Mouse (Mus musculus): ENCODE results near the gene Nfrkb.

Gene Nfrkb

DNA sequence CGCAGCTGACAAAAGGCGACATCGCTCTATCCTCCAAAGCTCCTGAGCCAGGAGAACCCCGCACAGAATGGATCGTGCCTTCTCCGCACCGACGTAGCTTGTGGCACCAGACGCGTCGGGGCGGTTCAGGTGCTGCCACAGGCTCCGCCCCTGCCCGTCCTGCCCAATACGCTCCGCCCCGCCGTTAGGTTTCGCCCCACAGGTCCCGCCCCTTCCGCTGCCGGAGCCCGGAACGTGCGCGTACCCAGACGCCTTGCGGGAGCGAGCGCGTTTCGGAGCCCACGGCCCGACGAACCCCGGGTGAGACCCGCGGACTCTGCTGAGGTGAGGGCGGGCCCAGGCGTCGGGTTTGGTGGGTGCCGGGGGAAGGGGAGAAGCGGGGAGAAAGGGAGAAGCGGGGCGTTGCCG, at the start of gene Nfrkb:
Gene Nfrkb (plus strand): TSS at position 246 of the 408 bp plus-strand sequence.
- peak; percentile 95 for DNase-seq

DNA sequence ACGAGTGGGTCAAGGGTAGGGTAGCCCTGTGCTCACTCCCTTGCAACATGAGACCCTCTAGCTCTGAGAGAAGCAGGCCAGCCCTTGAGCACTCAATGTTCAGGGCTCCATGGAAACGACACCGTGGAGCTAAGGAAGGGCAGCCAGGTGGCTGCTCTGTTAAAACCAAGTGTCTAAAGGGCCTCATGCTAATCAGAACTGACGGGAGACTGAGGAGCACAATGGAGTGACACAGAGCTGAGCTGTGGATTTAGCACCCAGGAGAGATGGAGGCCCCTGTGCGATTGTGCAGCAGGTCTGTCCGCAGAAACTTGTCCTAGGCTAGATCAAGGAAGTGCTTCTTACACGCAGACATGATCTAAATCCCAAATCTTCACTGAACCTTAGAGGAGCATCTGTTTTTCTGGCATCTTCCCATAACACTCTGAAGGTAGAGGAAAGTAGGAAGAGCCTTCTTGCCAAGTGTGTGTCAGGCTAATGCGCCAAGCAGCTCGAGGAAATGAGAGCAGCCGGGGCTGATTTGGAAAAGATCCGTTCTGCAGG, 41.6 kb upstream of the Nfrkb start:
- DNase-seq: no peak

DNA sequence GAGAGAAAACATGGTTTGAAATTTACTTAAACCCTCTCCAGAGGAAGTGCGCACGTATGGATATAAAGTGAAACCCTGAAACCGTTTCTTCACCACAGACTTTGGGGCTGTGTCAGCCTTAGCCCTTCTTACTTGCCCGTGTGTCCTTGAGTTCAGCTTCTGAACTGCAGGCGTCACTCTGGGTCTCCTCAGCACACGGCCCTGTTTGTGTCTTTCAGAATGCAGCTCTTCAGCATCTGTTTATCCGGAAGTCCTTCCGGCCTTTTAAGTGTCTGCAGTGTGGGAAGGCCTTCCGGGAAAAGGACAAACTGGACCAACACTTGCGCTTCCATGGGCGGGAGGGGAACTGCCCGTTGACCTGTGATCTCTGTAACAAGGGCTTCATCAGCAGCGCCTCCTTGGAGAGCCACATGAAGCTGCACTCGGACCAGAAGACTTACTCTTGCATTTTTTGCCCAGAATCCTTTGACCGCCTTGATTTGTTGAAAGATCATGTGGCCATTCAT, 39.4 kb upstream of the Nfrkb start:
- DNase-seq: peak; percentile 5

DNA sequence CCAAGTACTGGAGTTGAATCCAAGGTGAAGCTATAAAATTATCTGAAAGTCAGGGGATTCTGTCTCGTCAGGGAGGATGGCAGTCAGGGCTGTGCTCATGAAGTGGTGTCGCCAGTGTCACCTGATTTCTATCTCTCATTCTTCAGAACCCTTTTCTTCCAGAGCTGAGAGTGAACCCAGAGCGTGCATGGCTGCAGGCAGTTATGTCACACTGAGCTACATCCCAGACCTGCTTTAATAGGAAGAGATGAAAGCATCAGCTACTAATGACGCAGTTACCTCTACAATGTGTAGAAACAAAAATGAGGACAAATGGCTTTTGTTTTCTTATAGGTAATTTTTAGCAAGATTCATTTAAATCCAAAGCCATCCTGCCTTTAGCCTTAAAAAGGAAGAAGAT, 37.5 kb upstream of the Nfrkb start:
- no peak for DNase-seq

DNA sequence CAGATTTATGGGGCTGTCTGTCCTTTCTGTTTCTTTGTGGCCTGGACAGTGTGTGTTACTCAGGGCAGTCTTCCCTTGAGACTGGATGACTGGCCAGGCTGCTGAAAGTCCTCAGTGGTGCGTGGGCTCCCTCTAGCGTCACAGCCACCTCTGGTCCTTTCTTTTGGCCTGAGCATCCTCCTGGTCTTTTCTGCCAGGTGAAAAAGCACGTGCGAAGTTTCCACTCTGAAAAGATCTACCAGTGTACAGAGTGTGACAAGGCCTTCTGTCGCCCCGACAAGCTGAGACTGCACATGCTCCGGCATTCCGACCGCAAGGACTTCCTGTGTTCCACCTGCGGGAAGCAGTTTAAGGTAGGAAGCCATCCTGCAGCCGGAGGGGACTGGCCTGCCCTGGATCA, 37.1 kb upstream of the Nfrkb start:
- peak; percentile 78 for DNase-seq

DNA sequence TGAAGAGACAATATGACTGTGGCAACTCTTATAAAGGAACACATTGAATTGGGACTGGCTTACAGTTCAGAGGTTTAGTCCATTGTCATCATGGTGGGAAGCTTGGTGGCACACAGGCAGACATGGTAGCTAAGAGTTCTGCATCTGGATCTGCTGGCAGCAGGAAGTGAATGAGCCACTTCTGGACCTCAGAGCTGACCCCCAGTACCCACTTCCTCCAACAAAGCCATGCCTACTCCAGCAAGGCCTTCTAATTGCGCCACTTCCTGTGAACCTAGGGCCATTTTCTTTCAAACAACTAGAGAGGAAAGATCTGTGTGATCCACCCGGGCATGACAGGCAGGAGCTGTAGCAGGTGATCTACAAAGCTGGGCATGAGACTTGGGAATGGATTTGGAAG, 33.3 kb upstream of the Nfrkb start:
- no peak for DNase-seq

DNA sequence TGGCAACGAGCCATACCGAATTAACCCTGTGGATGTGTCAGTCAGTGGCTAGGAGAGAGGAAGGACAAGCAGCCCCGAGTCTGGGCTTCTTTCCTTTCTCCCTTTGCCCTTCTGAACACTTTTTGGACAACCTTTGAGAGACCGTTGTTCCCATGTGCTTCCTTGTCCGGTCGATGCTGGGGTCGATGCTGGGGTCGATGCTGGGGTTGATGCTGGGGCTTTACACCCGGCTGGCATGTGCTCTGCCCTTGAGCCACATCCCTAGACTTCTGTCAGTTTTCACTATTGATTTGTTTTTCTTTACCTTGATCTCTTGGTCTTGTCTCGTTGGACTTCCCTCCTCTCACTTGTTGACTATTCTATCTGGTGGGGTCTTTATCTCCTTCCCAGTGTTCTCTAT, 32.5 kb upstream of the Nfrkb start:
- no peak for DNase-seq

DNA sequence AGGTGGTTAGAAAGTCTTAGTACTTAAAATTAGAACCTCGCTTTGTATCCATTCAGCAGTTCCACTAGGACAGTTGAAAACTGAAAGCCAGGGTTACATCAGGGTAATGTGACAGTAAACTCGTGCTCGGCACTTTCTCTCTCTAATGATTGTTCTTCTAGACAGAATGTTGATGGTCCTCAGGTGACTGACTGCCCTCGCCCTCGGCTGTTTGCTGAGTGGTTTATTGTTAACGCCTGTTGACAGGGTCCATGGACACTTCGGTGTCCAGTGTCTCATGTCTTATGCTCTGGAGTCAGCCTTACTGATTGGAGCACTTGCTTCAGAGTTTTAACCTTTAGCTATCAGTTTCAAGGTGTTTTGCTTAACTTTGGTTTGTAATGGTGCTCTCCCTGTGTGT, 31.9 kb upstream of the Nfrkb start:
- DNase-seq: no peak

DNA sequence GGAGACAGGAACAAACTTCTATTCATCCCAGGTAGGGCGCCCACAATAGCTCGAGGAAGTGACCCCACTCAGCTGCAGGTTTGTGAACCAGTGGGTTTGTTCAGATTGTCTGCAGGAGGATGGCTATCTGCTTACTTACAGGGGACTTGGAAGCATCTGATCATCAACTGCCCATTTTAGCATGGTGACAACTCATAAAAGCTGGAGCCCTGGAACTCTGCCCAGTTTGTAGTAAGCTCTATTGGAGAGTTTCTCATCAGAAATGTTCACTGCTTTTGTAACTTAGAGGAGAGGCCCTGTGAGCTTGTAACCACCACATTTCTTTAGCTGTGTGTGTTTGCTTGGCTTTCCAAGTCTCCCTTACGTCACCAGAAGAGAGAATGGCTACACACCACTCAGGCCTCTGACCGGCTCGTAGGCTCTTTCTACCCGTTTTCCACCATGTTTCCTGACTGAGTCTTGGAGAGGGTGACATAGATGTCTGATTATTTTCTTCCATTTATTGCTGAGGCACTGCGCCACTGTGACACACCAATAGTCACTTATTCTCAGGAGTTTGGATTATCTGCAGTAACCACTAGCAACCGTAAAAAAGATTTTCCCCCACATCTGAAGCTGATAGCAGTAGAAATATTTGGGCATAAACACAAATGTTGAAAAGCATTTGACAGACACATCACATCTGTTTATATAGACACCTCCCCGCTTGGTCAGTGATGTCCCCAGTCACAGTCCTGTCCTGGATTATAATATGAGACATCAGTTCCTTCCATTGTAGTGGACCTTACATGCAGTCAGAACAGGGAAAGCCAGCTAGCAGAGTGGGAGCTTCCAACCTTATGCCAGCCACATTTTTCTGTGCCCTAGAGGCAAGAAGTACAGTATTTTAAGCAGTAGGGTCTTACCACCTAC, 22.0 kb upstream of the Nfrkb start:
- DNase-seq: no peak

DNA sequence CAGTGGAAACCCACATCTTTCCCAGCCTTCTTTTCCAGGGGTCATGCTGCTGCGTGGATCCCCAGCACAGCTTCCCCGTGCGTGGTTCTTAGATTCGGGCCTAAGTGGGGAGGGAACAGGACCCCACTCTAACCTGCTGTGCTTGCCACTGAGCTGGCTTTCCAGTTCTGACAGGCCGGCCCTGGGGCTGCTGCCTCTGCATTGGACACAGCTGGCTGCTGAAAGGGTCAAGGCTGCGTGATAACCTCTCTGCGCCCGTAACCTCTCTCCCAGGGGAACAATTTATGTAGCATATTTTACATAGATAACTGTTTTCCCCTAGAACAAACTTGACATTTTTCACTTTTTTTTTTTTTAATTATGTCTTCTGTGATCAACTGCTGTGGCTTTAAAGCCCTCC, 20.9 kb upstream of the Nfrkb start:
- DNase-seq: no peak

DNA sequence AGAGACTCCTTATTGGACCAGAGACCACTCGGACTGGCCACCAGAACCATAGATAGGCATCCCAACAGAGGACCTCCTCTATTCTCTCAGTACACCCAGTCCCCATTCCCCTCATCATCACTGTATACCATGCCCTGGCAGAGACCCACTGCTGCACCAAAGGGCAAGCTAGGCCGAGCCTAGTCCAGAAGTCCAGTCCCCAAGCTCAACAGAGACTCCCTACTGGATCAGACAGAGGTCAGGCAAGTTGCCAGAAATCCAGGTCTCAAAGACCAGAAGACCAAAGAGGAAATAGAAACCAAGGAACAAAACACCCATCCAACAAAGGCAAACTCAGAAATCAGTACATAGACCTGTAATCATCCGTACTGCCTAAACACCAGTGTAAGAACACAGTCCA, 14.3 kb upstream of the Nfrkb start:
- DNase-seq: no peak

DNA sequence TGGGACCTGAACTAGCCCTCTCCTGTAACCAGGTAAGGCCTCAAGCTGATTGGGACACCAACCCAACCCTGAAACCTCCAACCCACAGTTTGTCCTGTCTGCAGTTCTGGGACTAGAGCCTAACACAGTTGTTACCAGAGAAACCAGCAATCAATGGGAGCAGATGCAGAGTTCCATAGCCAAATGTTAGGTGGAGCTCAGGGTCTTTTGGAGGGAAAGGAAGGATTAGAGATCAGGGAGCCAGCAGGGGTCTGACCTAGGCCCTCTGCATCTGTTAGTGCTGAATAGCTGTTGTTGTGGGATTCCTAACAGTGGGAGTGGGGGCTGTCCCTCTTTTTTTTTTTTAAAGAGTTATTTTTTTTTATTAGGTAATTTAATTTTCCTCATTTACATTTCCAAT, 9.3 kb upstream of the Nfrkb start:
- no peak for DNase-seq

DNA sequence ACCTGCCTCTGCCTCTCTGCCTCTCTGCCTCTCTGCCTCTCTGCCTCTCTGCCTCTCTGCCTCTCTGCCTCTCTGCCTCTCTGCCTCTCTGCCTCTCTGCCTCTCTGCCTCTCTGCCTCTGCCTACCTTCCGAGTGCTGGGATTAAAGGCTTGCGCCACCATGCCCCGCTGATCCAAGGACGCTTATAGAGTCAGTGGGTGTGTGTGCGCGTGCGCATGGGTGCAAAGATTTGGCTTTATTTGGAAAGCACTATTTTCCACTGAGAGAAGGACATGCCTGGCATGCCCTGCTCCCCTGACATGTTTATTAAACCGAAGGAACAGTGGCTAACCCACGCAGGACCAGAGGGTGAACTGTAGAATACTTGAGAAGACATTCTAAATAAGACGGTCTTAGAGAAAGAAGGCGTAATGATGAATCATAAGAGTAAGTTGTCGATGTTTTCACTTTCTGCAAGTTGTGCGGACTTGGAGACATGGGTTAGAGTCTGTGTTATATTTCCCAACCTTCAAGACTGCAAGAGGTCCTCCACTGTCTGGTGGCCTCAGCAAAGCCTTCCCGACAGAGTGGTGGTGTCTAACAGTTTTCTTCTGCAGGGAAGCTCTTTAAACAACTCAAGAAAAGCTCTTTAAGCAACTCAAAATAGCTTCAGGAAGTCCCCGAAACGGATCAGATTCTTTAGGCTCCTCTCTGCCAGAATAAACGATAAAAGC, 1.0 kb upstream of the Nfrkb start:
- no peak for DNase-seq

DNA sequence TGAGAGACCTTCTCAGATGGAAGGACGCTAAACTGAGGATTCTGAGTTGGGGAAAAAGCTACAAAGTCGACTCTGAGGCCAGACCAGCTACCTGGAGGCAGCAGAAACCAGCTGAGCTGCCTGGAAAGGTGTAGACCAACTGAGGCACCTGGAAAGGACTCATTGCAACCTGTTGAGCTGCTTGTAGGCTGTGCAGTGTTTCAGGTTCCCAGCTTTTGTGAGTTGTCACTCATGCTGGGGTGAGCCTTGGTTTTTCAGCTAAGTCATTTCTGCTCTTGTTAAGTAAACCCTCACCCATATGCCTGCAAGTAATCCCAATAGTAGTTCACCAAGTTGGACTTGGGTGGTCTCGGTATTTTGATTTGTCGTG, 507 bp upstream of the Nfrkb start:
- no peak for DNase-seq

DNA sequence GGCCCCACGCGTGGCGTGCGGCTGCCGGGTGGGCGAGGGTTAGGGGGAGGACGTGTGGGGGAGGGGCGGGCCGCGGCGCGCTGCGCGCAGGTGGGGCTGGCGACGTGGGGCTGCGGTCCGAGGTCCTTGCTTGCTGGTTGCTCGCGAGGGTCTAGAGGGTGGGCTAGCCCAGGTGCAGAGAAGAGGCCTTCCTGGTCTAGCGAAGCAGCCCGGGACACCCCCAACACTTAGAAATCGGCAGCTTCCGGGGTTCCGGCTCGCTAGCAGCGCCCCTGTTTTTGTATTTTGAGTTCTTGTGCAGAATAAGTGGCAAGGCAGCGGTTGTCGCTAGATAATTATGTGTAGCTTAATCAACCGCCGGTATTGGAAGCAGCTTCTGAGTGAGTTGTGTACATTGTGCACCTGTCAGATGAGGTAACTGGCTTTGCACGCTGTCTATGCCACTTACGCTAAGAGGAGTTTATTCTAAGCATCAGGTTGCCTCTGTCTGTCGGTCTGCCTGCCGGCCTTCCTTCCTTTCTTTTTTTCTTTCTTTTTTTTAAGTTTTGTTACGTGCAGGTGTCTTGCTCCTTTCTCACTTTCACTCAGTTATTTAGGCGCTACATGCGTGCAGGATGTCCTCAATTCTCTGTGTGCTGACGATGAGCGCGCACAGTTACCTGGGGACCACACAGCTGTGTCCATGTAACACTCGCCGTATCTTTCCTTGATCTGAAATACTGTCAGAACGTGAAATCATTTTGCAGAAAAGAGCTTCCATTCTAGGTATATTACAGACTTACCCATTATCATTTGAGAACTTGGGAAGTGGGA, 582 bp downstream of the Nfrkb start:
- DNase-seq: no peak

DNA sequence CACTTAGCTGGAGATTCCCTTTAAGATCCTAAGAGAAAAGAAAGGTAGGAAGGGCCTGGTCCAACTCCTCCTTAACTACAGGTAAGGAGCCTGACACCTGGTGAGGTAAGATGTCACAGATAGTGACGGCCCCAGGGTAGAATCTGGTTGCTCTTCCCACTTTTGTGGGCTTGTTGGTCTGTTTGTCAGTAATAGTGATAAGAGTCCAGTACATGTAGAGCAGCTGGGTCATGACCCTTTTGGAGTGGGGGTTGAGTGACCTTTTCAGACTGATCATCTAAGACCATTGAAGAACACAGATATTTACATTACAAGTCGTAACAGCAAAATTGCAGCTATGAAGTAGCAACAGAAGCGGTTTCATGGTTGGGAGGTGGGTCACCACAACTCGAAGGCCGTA, 1.2 kb downstream of the Nfrkb start:
- DNase-seq: no peak

DNA sequence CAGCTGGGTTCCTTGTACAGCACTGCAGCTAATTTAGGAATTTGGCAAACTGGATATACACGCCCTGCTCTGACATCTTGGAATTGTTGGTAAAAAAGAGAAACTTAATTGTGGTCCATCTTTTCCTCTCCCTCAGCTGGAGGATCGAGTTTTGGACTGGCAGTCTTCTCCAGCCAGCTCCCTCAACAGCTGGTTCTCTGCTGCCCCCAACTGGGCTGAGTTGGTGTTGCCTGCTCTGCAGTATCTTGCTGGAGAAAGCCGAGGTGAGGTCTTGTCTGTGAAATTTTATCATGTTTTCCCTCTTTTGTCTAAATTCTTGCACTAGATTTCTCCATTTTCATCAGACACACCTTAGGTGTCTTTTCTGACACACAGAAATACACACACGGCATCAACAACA, 14.4 kb downstream of the Nfrkb start:
- DNase-seq: peak; percentile 74

DNA sequence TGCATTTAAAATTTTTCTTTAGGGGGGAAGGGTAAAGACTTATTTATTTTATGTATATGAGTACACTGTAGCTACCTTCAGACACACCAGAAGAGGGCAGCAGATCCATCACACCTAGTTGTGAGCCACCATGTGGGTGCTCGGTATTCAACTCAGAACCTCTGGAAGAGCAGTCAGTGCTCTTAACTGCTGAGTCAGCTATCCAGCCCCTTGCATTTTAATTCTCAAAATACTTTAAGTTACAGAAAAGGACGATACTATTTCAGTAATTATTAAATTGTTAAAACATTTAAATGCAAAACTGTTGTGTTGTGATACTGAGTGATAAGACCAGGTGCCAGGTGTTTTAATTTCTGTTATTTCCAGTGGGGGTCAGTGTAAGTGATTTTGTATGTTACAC, 18.3 kb downstream of the Nfrkb start:
- no peak for DNase-seq

DNA sequence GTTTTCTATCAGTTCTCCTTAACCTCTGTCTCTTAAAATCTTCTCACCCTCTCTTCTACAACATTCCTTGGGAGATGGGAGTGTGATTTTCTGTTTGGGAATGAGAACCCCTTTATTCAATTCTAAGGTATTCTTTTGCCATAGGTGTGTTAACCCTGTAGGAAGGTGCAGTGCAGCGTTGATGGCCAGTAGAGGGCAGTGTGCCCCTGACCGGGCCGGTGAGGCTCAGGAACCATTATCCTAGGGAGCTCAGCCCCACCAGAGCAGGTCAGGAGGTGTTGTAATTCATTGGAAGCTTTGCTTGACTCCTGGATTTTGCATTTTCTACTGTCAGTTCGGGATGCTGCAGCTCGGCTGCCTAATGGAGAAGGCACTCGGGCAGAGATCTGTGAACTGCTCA, 19.2 kb downstream of the Nfrkb start:
- peak; percentile 46 for DNase-seq

DNA sequence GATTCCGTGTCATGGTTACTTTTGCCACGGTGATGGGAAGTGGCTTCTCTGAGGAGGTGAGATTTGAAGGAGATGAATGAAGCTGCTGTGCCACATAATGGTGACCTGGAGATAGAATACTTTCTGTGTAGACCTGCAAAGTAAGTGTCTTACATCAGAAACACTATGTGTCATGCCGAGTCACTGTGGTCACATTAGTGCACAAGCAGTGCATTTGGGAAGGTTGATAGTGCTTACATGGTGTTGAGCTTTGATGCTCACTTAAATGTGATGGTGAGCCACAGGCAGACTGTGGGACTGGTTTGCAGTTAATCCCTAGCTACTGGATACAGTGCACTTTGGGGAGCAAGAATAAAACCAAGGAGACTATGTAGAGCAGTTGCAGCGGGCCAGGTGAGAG, 26.2 kb downstream of the Nfrkb start:
- DNase-seq: no peak

DNA sequence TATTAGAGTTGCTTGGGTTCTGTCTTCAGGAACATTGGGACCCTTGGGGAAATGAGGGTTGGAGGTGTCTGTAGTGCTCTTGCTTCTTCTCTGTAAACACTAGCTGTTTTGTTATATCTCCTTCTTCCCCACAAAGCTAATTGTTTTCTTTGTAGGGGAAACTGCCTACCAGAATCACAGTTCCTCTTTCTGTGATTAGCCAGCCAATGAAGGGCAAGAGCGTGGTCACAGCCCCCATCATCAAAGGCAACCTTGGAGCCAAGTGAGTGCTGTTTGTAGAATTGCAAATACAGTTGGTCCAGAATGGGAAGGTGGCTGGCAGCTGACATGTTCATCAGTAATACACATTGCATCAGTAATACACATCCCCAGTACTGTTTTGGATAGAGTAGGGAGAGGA, 32.8 kb downstream of the Nfrkb start:
- DNase-seq: no peak

DNA sequence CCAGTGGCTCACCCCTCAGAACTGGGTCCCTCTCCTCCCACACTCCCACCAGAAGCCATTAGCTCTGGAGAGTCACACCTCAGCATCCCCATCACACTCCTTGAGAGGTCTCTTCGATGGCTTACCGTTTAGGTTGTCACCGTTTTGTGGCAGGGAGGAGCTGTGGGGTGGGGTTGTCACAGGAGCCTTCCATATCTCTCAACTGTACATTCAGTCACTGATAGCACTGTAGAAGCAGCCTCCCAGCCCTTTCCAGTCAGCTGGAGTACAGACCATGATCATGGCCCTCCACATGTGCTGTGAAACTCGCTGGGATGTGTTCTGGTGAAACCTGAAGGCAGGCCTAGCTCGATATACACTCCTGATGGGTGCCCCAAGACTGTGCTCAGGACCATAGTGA, 36.2 kb downstream of the Nfrkb start:
- DNase-seq: no peak

DNA sequence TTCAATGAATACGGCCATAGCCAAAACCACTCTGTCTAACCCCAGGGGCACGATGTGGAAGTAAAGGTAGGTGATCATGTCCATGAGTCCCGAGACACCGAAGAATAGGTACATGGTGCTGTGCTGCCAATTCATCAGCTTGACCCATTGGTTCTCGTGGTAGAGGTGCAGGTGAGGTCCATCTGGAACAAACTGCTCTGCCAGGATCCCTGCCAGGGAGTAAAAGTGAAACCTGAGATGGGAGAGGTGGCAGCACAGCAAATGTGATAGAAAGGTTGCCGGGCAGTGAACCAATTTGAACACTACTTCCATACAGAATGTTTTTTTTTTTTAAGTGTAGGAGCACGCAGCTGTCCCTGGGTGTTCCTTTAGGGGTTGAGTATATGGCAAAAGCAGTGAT, 43.0 kb downstream of the Nfrkb start:
- DNase-seq: no peak

Data from kidney, adult 18-20 months (tissue).